Mouse (Mus musculus): Measurements from ENCODE around the gene Abca12.

The Abca12 gene

GRCm38 (mm10) chr1:71195333-71195732, 219.4 kb downstream of the Abca12 start:
- no peak for DNase-seq (ENCODE audit: extremely low spot score, low spot score)

GRCm38 (mm10) chr1:71193931-71194330, 220.8 kb downstream of the Abca12 start:
- DNase-seq (ENCODE audit: extremely low spot score, low spot score) = no peak

All from neural tube, embryonic 10.5 days (tissue).